Mouse (Mus musculus) limb, embryonic 12.5 days (tissue): Measurements from ENCODE around the gene Olfr767. TPM values are rescaled to one million over a fixed set of nuclear protein-coding genes. Genes with fewer than 3 reads are reported as not detected.

Source experiments
- polyA plus RNA-seq: library from polyadenylated mRNA; unstranded; fragments of >200 nt; fragmentation: Nextera tagmentation; extraction: Ambion mirVana; gene quantifications from 2 replicates; pipeline ENCODE4 v1.2.1, GENCODE M21; 2016

Gene Olfr767
- polyA plus RNA-seq, 1 experiment from 2014 or later = not detected

Other genes with a start within 250 kb of the Olfr767 start
- 15.2 and 20.7 TPM in 2 replicates for gene Gdf11, start 191.2 kb downstream of the Olfr767 start, polyA plus RNA-seq
- 522 and 547 TPM in 2 replicates for gene Cd63, start 181.9 kb downstream of the Olfr767 start, polyA plus RNA-seq
- 9.3 and 11.4 TPM in 2 replicates for gene Rdh5, start 160.0 kb downstream of the Olfr767 start, polyA plus RNA-seq
- gene Bloc1s1, start 158.9 kb downstream of the Olfr767 start, polyA plus RNA-seq = 197 and 202 TPM in 2 replicates
- 1.3 and 1.7 TPM in 2 replicates for gene Itga7, start 149.1 kb downstream of the Olfr767 start, polyA plus RNA-seq
- not detected in 2 replicates for gene Mettl7b, start 121.9 kb downstream of the Olfr767 start, polyA plus RNA-seq
- not detected in 2 replicates for gene Olfr9, start 93.5 kb downstream of the Olfr767 start, polyA plus RNA-seq
- not detected in 2 replicates for gene Olfr763, start 72.1 kb downstream of the Olfr767 start, polyA plus RNA-seq
- gene Olfr764-ps1, start 43.0 kb downstream of the Olfr767 start, polyA plus RNA-seq = not detected in 2 replicates
- not detected in 2 replicates for gene Olfr765, start 32.9 kb downstream of the Olfr767 start, polyA plus RNA-seq
- gene Olfr766-ps1, start 13.9 kb downstream of the Olfr767 start, polyA plus RNA-seq = not detected in 2 replicates
- gene Olfr768, start 16.5 kb upstream of the Olfr767 start, polyA plus RNA-seq = not detected in 2 replicates
- not detected in 2 replicates for gene Olfr769, start 35.0 kb upstream of the Olfr767 start, polyA plus RNA-seq
- not detected in 2 replicates for gene Olfr770, start 56.1 kb upstream of the Olfr767 start, polyA plus RNA-seq
- not detected in 2 replicates for gene Olfr771, start 81.8 kb upstream of the Olfr767 start, polyA plus RNA-seq
- gene Olfr772, start 95.0 kb upstream of the Olfr767 start, polyA plus RNA-seq = not detected in 2 replicates
- gene Olfr773, start 104.5 kb upstream of the Olfr767 start, polyA plus RNA-seq = not detected in 2 replicates
- not detected in 2 replicates for gene Olfr774, start 153.3 kb upstream of the Olfr767 start, polyA plus RNA-seq
- not detected in 2 replicates for gene Olfr775, start 165.5 kb upstream of the Olfr767 start, polyA plus RNA-seq
- not detected in 2 replicates for gene Olfr776, start 176.2 kb upstream of the Olfr767 start, polyA plus RNA-seq
- not detected in 2 replicates for gene Olfr777, start 188.6 kb upstream of the Olfr767 start, polyA plus RNA-seq
- gene Olfr780, start 235.2 kb upstream of the Olfr767 start, polyA plus RNA-seq = not detected in 2 replicates
- not detected in 2 replicates for gene Olfr781, start 245.9 kb upstream of the Olfr767 start, polyA plus RNA-seq